Mouse (Mus musculus) adrenal gland, postnatal 0 days (tissue): ENCODE measurements around the gene Vps18. TPM values are rescaled to one million over a fixed set of nuclear protein-coding genes. Genes with fewer than 3 reads are reported as not detected.

Source experiments
- polyA plus RNA-seq: library from polyadenylated mRNA; unstranded; fragments of >200 nt; fragmentation: Nextera tagmentation; extraction: Ambion mirVana; gene quantifications from 2 replicates; pipeline ENCODE4 v1.2.1, GENCODE M21; 2015

The Vps18 gene
- polyA plus RNA-seq, result 10.4 and 14.2 TPM in 2 replicates

GRCm38 (mm10) chr2:119288270-119288882 is at the start of gene Vps18:
Vps18 (plus strand) TSS chr2:119288740.

GRCm38 (mm10) chr2:119270643-119271331 is 17.8 kb upstream of the Vps18 start, which contains the start of gene Rhov:
Rhov (minus strand) TSS chr2:119271272.

GRCm38 (mm10) chr2:119325568-119326143 is 37.1 kb downstream of the Vps18 start, which contains the start of gene Dll4:
Dll4 (plus strand) TSS chr2:119325784.

Other genes starting within 250 kb of the Vps18 start
- gene Knl1, start 241.6 kb upstream of the Vps18 start, polyA plus RNA-seq, result 13.0 and 16.9 TPM in 2 replicates
- gene Rad51, start 175.9 kb upstream of the Vps18 start, polyA plus RNA-seq, result 8.4 and 12.4 TPM in 2 replicates
- 20.4 and 34.4 TPM in 2 replicates for gene Rmdn3, start 131.7 kb upstream of the Vps18 start, polyA plus RNA-seq
- 10.2 and 27.5 TPM in 2 replicates for gene Gchfr, start 121.0 kb upstream of the Vps18 start, polyA plus RNA-seq
- gene Gm14137, start 114.2 kb upstream of the Vps18 start, polyA plus RNA-seq, result 0.08 and 0.13 TPM in 2 replicates
- 36.7 and 40.2 TPM in 2 replicates for gene Zfyve19, start 80.1 kb upstream of the Vps18 start, polyA plus RNA-seq
- gene Dnajc17, start 79.9 kb upstream of the Vps18 start, polyA plus RNA-seq, result 14.5 and 16.4 TPM in 2 replicates
- gene Ppp1r14d, start 58.8 kb upstream of the Vps18 start, polyA plus RNA-seq, result 0.16 TPM in 1 of 2 replicates, not detected in the other
- gene Spint1, start 51.4 kb upstream of the Vps18 start, polyA plus RNA-seq, result 2.1 and 4.0 TPM in 2 replicates
- 1.6 and 2.7 TPM in 2 replicates for gene Rhov, start 17.5 kb upstream of the Vps18 start, polyA plus RNA-seq
- 2.7 and 4.3 TPM in 2 replicates for gene Dll4, start 37.0 kb downstream of the Vps18 start, polyA plus RNA-seq
- 1.6 and 1.9 TPM in 2 replicates for gene Chac1, start 62.5 kb downstream of the Vps18 start, polyA plus RNA-seq
- gene Ino80, start 188.9 kb downstream of the Vps18 start, polyA plus RNA-seq, result 2.4 TPM in 2 replicates